Mouse (Mus musculus) liver, adult 10 weeks (tissue): ENCODE measurements around the gene Olfr520. TPM values are rescaled to one million over a fixed set of nuclear protein-coding genes. Genes with fewer than 3 reads are reported as not detected.

Experiments used
- polyA plus RNA-seq: library from polyadenylated mRNA; stranded (reverse); fragments of 350-450 nt; fragmentation: Illumina TruSeq; extraction: RNeasy Lipid Tissue Mini Kit (QIAGEN cat#74804); gene quantifications from one replicate; pipeline ENCODE4 v1.2.3, GENCODE M21; 2014; ENCODE audit warnings: low read depth, low replicate concordance

The Olfr520 gene
- polyA plus RNA-seq: not detected

DNA sequence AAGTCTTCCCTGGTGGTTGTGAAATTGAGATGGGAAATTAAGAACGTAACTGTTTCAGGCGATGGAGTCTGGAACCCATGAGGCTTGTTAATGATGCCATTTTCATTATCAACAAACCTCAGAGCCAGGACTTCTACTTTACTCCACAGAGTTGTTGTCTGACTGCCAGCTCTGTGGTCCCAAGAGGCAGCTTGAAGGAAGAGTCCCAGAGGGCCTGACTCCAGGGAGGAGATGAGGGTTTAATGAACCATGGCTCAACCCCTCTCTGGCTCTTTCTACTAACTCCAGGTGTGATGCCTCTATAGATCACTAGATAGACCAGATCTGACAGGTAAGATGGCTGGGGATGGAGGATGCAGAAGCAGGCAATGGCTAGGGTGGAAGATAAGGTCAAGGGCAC is at the start of gene Olfr520:
Olfr520 (plus strand) TSS at position 301 of the 400 bp plus-strand sequence.

DNA sequence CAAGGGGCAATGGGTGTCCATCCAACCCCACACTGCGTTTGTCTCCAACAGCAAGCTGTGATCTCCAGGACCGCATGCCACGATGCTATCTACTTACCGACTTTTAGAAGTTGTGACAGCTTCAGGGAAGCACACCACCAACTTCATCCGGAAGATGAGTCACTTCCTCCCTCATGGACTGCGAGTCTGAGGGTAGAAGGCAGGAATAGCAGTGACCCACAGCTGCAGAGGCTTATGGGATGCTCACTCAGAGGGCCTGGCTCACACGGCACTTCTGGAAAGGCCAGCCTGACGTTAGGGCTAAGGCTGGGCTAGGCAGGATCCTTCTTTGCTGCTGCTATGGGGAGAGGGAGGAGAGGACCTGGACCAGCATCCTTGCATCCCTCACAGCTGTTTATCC is 18.9 kb upstream of the Olfr520 start, which contains the start of gene Slco2b1:
Slco2b1 (minus strand) TSS at position 175 of the 400 bp plus-strand sequence.

DNA sequence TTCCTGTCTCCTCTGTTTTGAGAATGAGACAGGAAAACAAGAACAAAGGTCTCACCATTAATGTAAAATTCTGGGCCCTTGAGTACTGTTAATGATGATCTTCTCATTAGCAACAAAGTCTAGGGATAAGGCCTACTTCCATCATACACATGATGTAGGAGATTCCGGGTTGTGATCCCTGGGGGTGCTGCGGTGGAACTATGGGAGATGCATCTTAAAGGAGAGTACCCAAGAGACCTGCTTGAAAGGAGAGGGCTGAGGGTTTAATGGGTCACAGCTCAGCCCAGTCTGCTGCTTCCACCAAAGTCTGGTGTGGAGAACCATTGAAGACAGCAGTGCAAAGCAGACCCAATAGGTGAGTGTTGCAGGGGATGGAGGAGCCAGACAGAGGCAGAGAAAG is 33.1 kb downstream of the Olfr520 start, which contains the start of gene Olfr521:
Olfr521 (plus strand) TSS at position 301 of the 400 bp plus-strand sequence.

Other genes with a start within 250 kb of the Olfr520 start
- 340 TPM for gene Rps3, start 246.5 kb upstream of the Olfr520 start, polyA plus RNA-seq
- gene Arrb1, start 194.8 kb upstream of the Olfr520 start, polyA plus RNA-seq: 1.8 TPM
- gene Tpbgl, start 103.2 kb upstream of the Olfr520 start, polyA plus RNA-seq: 4.2 TPM
- gene Slco2b1, start 18.9 kb upstream of the Olfr520 start, polyA plus RNA-seq: 54.1 TPM
- gene Olfr521, start 33.2 kb downstream of the Olfr520 start, polyA plus RNA-seq: not detected
- gene Neu3, start 98.1 kb downstream of the Olfr520 start, polyA plus RNA-seq: 1.3 TPM
- not detected for gene Xrra1, start 128.8 kb downstream of the Olfr520 start, polyA plus RNA-seq
- 169 TPM for gene Spcs2, start 133.2 kb downstream of the Olfr520 start, polyA plus RNA-seq